Mouse (Mus musculus) spleen, adult 2 months (tissue): ENCODE measurements around the gene Cabcoco1.

ENCODE experiments used
- CTCF ChIP-seq: fragments of 200-500 bp; IDR thresholded peaks from 2 replicates; pipeline ENCODE4 v1.5.1; 2011; ENCODE audit warnings: mild to moderate bottlenecking, inconsistent platforms; ENCODE audit not compliant: insufficient read depth, insufficient read length, insufficient replicate concordance; ENCODE audit errors: extremely low read depth
- POLR2A ChIP-seq: fragments of 200-500 bp; IDR thresholded peaks from 2 replicates; pipeline ENCODE4 v1.6.1; 2011; ENCODE audit warnings: low read depth, low read length, inconsistent platforms

GRCm38 (mm10) chr10:68405936-68406335 is 135.8 kb downstream of the Cabcoco1 start:
- no peak for TF ChIP-seq POLR2A
- TF ChIP-seq CTCF: no peak
